Mouse (Mus musculus): ENCODE data around the gene Itprid2. TPM values are rescaled to one million over a fixed set of nuclear protein-coding genes. Genes with fewer than 3 reads are reported as not detected.

Itprid2 gene
- polyA plus RNA-seq, 1 experiment: 11.5 TPM

DNA sequence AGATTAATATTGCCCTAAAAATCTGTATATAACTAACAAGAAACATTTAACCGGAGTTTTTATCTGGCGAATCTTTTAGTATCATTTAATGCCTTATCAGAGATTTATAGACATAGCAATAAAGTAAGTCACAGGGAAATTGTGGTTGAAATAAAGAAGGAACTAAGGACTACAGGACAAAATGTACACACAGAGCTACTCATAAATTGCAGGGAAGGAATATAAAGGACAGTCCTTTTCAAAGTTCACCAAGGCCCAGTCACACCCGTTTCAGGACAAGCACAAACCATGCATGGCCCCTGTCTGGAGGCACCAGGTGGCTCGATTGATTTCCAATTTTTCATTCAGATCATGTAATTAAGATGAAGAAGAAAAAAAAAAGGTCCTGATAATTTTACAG is 60.0 kb downstream of the Itprid2 start:
- DNase-seq: no peak
- no peak overlapping the region for H3K4me3 ChIP-seq (replicated peaks; ENCODE audit: extremely low read depth, low read depth, low read length)
- WGBS: 91% methylated on average over 4 of the region's 4 CpGs

DNA sequence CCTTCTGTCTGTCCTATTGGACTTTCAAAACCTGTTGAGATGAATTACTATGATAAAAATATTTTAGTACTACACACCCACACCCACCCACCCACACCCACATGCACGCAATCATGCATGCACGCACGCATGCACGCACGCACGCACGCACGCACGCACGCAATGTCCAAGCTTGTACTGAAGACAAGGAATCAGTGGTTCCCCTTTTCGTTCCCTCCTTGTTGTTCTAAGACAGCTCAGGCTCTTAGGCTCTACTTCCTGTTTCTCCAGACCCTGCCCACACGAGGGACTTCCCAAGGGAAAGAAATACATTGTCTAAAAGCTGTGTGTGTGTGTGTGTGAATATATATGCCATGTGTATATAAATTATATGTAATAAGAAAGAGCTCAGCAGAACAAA is 60.8 kb downstream of the Itprid2 start:
- Histone ChIP-seq H3K4me3 (replicated peaks; ENCODE audit: extremely low read depth, low read depth, low read length) (no peak overlapping the region), H3K4me1 (ENCODE audit: control insufficient read depth, insufficient read depth, low read length) (no peaks in the 10 kb centered on the region)
- DNase-seq: no peak
- WGBS: 62% methylated on average over 12 of the region's 12 CpGs
- TF ChIP-seq CTCF (IDR thresholded peaks at IDR 0.05; ENCODE audit: insufficient read depth, low read length) (no peak), POLR2A (IDR thresholded peaks at IDR 0.05; ENCODE audit: borderline replicate concordance, extremely low read depth, low read depth, low read length) (no peak)

More for the DNA sequence above, 60.0 kb downstream of the Itprid2 start:
- TF ChIP-seq POLR2A (IDR thresholded peaks at IDR 0.05; ENCODE audit: borderline replicate concordance, extremely low read depth, low read depth, low read length) (no peak), CTCF (IDR thresholded peaks at IDR 0.05; ENCODE audit: insufficient read depth, low read length) (no peak)
- no peaks in the 10 kb centered on the region for H3K4me1 ChIP-seq (ENCODE audit: control insufficient read depth, insufficient read depth, low read length)

DNA sequence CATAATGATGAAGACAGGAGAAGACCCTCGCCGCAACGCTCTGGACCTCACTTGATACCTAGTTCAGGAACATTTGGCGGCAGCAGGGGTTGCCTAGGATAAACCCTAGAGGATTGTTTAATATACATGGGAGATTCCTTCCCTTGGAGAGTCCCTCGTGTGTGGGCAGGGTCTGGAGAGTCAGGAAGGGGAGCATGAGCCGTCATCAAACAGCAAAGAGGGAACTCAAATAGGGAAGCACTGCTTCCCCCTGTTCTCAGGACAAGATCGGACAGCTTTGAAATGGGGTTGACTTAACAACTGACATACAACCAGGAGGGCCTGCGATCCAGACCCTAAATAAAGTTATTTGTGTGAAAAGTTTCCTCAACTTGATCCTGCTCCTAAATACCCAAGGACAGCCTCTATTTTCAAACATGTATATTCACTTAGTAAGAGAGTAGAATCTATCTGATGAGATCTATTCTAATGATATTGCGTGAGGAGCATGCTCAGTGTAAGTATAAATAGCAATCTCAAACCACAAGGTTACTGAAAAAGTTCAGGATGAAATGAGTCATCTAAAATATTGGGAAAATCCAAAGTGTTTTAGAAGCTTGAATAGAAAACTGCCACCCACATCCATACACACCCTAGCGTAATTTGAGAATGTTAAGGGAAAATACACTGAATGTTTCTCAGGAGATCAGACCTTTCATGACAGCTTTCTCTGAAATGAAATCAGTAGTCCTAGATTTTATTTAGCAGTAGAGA is 61.5 kb downstream of the Itprid2 start:
- no peak for TF ChIP-seq CTCF (IDR thresholded peaks at IDR 0.05; ENCODE audit: insufficient read depth, low read length)
- no peak for TF ChIP-seq POLR2A (IDR thresholded peaks at IDR 0.05; ENCODE audit: borderline replicate concordance, extremely low read depth, low read depth, low read length)
- DNase-seq: no peak
- H3K4me3 ChIP-seq (replicated peaks; ENCODE audit: extremely low read depth, low read depth, low read length): no peak overlapping the region
- WGBS: 72% methylated on average over 10 of the region's 10 CpGs
- no peaks in the 10 kb centered on the region for H3K4me1 ChIP-seq (ENCODE audit: control insufficient read depth, insufficient read depth, low read length)

DNA sequence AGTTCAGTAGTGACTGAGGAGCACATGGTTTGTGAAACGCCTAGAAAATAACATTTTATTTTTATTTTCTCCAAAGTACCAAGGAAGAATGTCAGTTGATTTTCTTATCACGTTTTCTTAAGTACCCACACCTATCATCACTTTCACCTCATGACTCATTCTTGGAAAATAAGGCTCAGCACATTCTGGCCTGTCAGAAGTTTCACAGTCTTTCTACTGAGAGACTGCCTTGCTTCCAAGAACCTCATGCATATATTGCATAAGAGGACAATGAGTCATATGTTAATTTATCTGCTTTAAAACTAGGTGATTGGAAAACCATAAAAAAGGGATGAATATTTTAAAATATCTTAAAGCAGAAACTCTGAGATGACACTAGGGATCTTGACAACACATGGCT is 63.0 kb downstream of the Itprid2 start:
- Histone ChIP-seq H3K4me1 (ENCODE audit: control insufficient read depth, insufficient read depth, low read length) (no peaks in the 10 kb centered on the region), H3K4me3 (replicated peaks; ENCODE audit: extremely low read depth, low read depth, low read length) (no peak overlapping the region)
- TF ChIP-seq CTCF (IDR thresholded peaks at IDR 0.05; ENCODE audit: insufficient read depth, low read length) (no peak), POLR2A (IDR thresholded peaks at IDR 0.05; ENCODE audit: borderline replicate concordance, extremely low read depth, low read depth, low read length) (no peak)
- no peak for DNase-seq
- WGBS: 41% methylated on average over 2 of the region's 2 CpGs

DNA sequence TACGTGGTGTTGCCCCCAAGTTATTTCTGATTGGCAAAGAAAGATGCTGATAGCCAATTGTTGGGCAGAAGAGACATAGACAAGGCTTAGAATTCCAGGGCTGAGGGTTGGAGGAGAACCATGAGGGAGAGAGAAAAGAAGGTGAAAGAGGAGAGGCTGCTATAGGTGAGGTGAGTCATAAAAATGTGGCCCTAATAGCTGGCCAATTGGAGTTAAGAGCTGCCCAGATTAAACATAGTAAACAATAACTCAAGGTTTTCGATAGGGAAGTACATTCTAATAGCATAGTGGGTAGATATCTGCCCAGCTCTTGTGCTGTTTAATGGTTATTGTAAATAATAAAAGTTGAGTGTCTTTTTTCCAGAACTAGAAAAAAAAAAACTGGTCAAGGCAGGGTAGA is 69.6 kb downstream of the Itprid2 start:
- TF ChIP-seq POLR2A (IDR thresholded peaks at IDR 0.05; ENCODE audit: borderline replicate concordance, extremely low read depth, low read depth, low read length): no peak
- TF ChIP-seq CTCF (IDR thresholded peaks at IDR 0.05; ENCODE audit: insufficient read depth, low read length): no peak
- Histone ChIP-seq H3K4me3 (replicated peaks; ENCODE audit: extremely low read depth, low read depth, low read length) (no peak overlapping the region), H3K4me1 (ENCODE audit: control insufficient read depth, insufficient read depth, low read length) (no peaks in the 10 kb centered on the region)
- no peak for DNase-seq
- WGBS: 64% methylated on average over 2 of the region's 2 CpGs

DNA sequence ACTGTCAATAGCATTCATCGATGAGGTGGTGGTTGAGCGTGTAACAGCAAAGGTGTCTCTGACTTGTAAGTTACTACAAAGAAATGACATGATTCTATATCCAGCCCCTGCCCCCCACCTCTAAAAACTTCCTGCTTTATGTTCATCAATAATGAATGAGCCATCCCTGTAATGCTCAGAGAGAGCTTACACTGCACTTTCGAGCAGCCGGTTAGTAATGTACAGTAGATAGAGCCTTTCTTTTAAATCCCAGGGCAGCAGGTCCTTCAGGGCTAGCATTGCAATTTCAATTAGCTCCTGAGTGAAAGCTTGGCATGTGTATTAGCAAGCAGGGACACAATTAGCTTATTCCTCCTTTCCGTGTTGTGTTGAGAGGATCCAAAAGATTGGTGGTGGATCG is 72.4 kb downstream of the Itprid2 start, which contains the start of gene Ppp1r1c:
Gene Ppp1r1c (plus strand): TSS at position 206 of the 400 bp plus-strand sequence.
- TF ChIP-seq POLR2A (IDR thresholded peaks at IDR 0.05; ENCODE audit: borderline replicate concordance, extremely low read depth, low read depth, low read length) (no peak), CTCF (IDR thresholded peaks at IDR 0.05; ENCODE audit: insufficient read depth, low read length) (no peak)
- WGBS: 91% methylated on average over 6 of the region's 6 CpGs
- no peak within 1 kb of the TSS for H3K4me3 ChIP-seq (replicated peaks; ENCODE audit: extremely low read depth, low read depth, low read length)
- DNase-seq: no peak
- no peaks in the 10 kb centered on the region for H3K4me1 ChIP-seq (ENCODE audit: control insufficient read depth, insufficient read depth, low read length)

DNA sequence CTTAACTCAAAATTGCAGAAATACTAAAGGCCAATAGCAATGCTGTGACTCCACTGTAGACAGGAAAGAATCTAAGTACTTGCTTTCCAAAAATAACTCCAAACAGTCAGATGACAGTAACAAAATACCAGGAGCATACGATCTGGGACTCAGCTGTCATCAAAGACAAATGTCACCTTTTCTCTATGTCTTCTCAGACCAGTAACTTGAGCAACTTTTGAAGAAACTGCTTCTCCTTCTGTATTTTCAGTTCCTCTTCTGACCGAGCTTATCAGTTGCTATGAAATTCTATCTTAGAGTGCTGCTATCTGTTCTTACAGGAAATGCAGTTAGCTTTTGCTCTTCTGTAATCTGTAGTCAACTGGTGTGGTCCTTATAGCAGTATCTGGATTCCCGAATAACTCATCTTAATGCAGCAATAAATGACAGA is 78.5 kb downstream of the Itprid2 start:
- TF ChIP-seq POLR2A (IDR thresholded peaks at IDR 0.05; ENCODE audit: borderline replicate concordance, extremely low read depth, low read depth, low read length) (no peak), CTCF (IDR thresholded peaks at IDR 0.05; ENCODE audit: insufficient read depth, low read length) (no peak)
- no peak for DNase-seq
- WGBS: 32% methylated on average over 3 of the region's 3 CpGs
- H3K4me3 ChIP-seq (replicated peaks; ENCODE audit: extremely low read depth, low read depth, low read length): no peak overlapping the region
- no peaks in the 10 kb centered on the region for H3K4me1 ChIP-seq (ENCODE audit: control insufficient read depth, insufficient read depth, low read length)

DNA sequence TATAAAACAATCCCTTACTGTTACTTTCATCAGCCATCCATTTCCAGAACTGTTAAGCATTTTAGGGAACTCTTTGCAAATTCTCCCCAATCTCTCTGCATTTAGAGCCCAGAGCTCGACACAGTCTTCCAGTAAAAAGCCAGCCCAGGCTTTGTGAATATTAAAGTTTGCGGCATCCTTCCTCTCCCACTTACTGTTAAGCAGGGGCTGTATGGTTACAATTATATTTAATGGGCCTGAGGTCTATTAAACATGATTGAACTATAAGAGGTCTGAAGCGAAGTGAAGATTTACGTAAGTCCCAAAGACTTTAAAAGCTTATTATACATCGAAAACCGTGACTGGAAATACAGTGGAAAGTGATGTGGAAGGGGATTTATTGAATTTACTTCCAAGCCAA is 79.6 kb downstream of the Itprid2 start:
- no peak for TF ChIP-seq POLR2A (IDR thresholded peaks at IDR 0.05; ENCODE audit: borderline replicate concordance, extremely low read depth, low read depth, low read length)
- TF ChIP-seq CTCF (IDR thresholded peaks at IDR 0.05; ENCODE audit: insufficient read depth, low read length): no peak
- DNase-seq: no peak
- 92% methylated on average over 6 of the region's 6 CpGs for WGBS

DNA sequence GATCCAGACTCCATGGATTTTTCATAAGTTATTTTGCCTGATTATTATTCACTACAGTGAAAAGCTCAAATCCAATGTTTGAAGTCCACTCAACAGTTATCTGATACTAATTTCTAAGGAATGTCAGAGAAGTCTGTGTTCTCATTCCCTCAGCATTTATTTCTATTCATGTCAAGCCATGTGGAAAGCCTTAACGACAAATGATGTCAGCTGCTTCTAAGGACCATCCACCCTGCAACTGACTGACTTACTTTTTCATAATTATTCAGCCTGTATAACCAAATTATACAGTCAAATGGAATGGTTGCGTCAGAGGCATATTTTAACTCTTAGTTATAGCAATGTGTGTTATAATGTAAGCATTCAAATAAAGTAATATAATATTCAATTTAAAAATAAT is 80.8 kb downstream of the Itprid2 start:
- no peak for TF ChIP-seq POLR2A (IDR thresholded peaks at IDR 0.05; ENCODE audit: borderline replicate concordance, extremely low read depth, low read depth, low read length)
- TF ChIP-seq CTCF (IDR thresholded peaks at IDR 0.05; ENCODE audit: insufficient read depth, low read length): no peak
- no peak overlapping the region for H3K4me3 ChIP-seq (replicated peaks; ENCODE audit: extremely low read depth, low read depth, low read length)
- 73% methylated on average over 2 of the region's 2 CpGs for WGBS
- DNase-seq: no peak
- no peaks in the 10 kb centered on the region for H3K4me1 ChIP-seq (ENCODE audit: control insufficient read depth, insufficient read depth, low read length)

More for the DNA sequence above, 79.6 kb downstream of the Itprid2 start:
- no peak overlapping the region for H3K4me3 ChIP-seq (replicated peaks; ENCODE audit: extremely low read depth, low read depth, low read length)
- no peaks in the 10 kb centered on the region for H3K4me1 ChIP-seq (ENCODE audit: control insufficient read depth, insufficient read depth, low read length)

DNA sequence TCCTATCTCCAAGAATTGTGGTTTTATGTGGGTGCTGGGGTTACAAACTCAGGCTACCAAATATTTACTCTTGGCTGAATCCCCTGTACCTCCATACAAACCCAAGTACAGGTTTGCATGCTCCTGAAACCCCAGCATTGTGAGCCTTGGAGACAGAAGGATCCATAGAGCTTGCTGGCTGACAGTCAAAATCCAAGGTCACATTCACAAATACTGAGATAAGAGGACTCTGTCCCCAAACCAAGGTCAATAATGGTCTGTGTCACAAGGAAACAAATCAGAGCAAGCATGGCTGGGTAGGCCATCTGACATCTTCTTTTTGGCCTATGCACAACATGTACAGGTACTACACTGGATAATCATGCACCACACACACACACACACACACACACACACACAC is 82.7 kb downstream of the Itprid2 start:
- H3K4me3 ChIP-seq (replicated peaks; ENCODE audit: extremely low read depth, low read depth, low read length): no peak overlapping the region
- DNase-seq: no peak
- no peaks in the 10 kb centered on the region for H3K4me1 ChIP-seq (ENCODE audit: control insufficient read depth, insufficient read depth, low read length)
- TF ChIP-seq CTCF (IDR thresholded peaks at IDR 0.05; ENCODE audit: insufficient read depth, low read length) (no peak), POLR2A (IDR thresholded peaks at IDR 0.05; ENCODE audit: borderline replicate concordance, extremely low read depth, low read depth, low read length) (no peak)
